Mouse (Mus musculus) limb, embryonic 14.5 days (tissue): ENCODE data around the gene Ash1l. TPM values are rescaled to one million over a fixed set of nuclear protein-coding genes. Genes with fewer than 3 reads are reported as not detected.

Experiments
- ATAC-seq: fragments of 200-750 bp; cut with Nextera tagmentation; 2 replicates; pipeline ENCODE4 v1.8.0; 2017; ENCODE audit warnings: low read depth, moderate number of reproducible peaks, moderate TSS enrichment; ENCODE audit not compliant: low FRiP score
- DNase-seq: peaks from one replicate; pipeline ENCODE4 v3.0.0-alpha.2; 2015; ENCODE audit warnings: low spot score
- H3K27ac ChIP-seq: fragments of 300-500 bp; sonication (generic); replicated peaks from 2 replicates; pipeline ENCODE4 v1.5.1; 2014; ENCODE audit warnings: low read depth, mild to moderate bottlenecking, low read length, moderate library complexity, mixed read lengths
- H3K27me3 ChIP-seq: fragments of 300-500 bp; sonication (generic); 2 replicates; pipeline ENCODE4 v1.6.1; 2014; ENCODE audit warnings: low read length, mixed read lengths; ENCODE audit not compliant: control insufficient read depth, insufficient read depth
- H3K36me3 ChIP-seq: fragments of 300-500 bp; sonication (generic); 2 replicates; pipeline ENCODE4 v1.6.1; 2014; ENCODE audit warnings: mild to moderate bottlenecking, low read length, moderate library complexity, mixed read lengths; ENCODE audit not compliant: control insufficient read depth, insufficient read depth
- H3K4me1 ChIP-seq: fragments of 300-500 bp; sonication (generic); 2 replicates; pipeline ENCODE4 v1.6.1; 2014; ENCODE audit warnings: antibody characterized with exemption, low read length, mixed read lengths; ENCODE audit not compliant: control insufficient read depth, insufficient read depth
- H3K4me2 ChIP-seq: fragments of 300-500 bp; sonication (generic); replicated peaks from 2 replicates; pipeline ENCODE4 v1.6.1; 2014; ENCODE audit warnings: low read depth, mild to moderate bottlenecking, low read length, moderate library complexity; ENCODE audit not compliant: severe bottlenecking
- H3K4me3 ChIP-seq: fragments of 300-500 bp; sonication (generic); replicated peaks from 2 replicates; pipeline ENCODE4 v1.5.1; 2014; ENCODE audit warnings: low read length
- H3K9ac ChIP-seq: fragments of 300-500 bp; sonication (generic); 2 replicates; pipeline ENCODE4 v1.6.1; 2014; ENCODE audit warnings: mild to moderate bottlenecking, low read depth, low read length, moderate library complexity; ENCODE audit not compliant: severe bottlenecking
- H3K9me3 ChIP-seq: fragments of 300-500 bp; sonication (generic); 2 replicates; pipeline ENCODE4 v1.6.1; 2016; ENCODE audit warnings: low read length; ENCODE audit not compliant: control insufficient read depth
- POLR2A ChIP-seq: fragments of 200-500 bp; IDR thresholded peaks from 2 replicates; pipeline ENCODE4 v1.8.0; 2012; ENCODE audit warnings: inconsistent platforms, mild to moderate bottlenecking, moderate library complexity, borderline replicate concordance; ENCODE audit not compliant: insufficient read depth, insufficient read length; ENCODE audit errors: extremely low read depth
- WGBS: fragments of 180-500 bp; shearing (Covaris S2); extraction: QIAGEN DNeasy Blood & Tissue Kit; methylation state at CpG from one replicate; pipeline ENCODE4 v1.1.7; 2014; 5-methylcytosine and 5-hydroxymethylcytosine counted together
- polyA plus RNA-seq, 2 experiments: library from polyadenylated mRNA; depleted of rRNA in 1 of 2; stranded (reverse) in 1 of 2; unstranded in 1 of 2; fragments of >200 nt; fragmentation: Nextera tagmentation in 1 of 2; extraction: Ambion mirVana in 1 of 2; gene quantifications; 2 replicates each; pipeline versions ENCODE4 v1.2.1 to v1.2.3; 2012 to 2014

The Ash1l gene
- polyA plus RNA-seq, 2 experiments: 21.1 to 21.5 TPM

- TF ChIP-seq POLR2A: no peak
- DNase-seq (no peak), ATAC-seq (peak; percentile 13)
- WGBS: 1% methylated on average over 19 of the region's 19 CpGs
- Histone ChIP-seq H3K4me1 (peaks cover 8% of the 10 kb centered on the region), H3K9ac (peak overlapping the region; percentile 54), H3K9me3 (no peaks in the 10 kb centered on the region), H3K4me2 (peak overlapping the region; percentile 78), H3K4me3 (peak overlapping the region; percentile 68), H3K36me3 (peaks cover 40% of the 10 kb centered on the region), H3K27ac (peak overlapping the region; percentile 53; the same call in 1 of the 2 replicates), H3K27me3 (no peaks in the 10 kb centered on the region)
These were observed 151.0 kb downstream of the Ash1l start for GRCm38 (mm10) chr3:89101459-89101811.

- under 1% methylated on average over 26 of the region's 26 CpGs for WGBS
- peak within 1 kb of the TSS; percentile 53; the same call in 1 of the 2 replicates for H3K27ac ChIP-seq
- no peak for TF ChIP-seq POLR2A
- peaks cover 35% of the 10 kb centered on the region for H3K36me3 ChIP-seq
- peak; percentile 99 for DNase-seq
- peak within 1 kb of the TSS; percentile 68 for H3K4me3 ChIP-seq
- H3K9ac ChIP-seq: peak within 1 kb of the TSS; percentile 54
- no peaks in the 10 kb centered on the region for H3K27me3 ChIP-seq
- H3K4me1 ChIP-seq: peaks cover 8% of the 10 kb centered on the region
- no peaks in the 10 kb centered on the region for H3K9me3 ChIP-seq
- ATAC-seq: peak; percentile 99
- H3K4me2 ChIP-seq: peak within 1 kb of the TSS; percentile 78
These were observed 151.5 kb downstream of the Ash1l start, which contains the start of gene Fdps for GRCm38 (mm10) chr3:89101812-89102494. Fdps (minus strand) TSS chr3:89101959.

DNA sequence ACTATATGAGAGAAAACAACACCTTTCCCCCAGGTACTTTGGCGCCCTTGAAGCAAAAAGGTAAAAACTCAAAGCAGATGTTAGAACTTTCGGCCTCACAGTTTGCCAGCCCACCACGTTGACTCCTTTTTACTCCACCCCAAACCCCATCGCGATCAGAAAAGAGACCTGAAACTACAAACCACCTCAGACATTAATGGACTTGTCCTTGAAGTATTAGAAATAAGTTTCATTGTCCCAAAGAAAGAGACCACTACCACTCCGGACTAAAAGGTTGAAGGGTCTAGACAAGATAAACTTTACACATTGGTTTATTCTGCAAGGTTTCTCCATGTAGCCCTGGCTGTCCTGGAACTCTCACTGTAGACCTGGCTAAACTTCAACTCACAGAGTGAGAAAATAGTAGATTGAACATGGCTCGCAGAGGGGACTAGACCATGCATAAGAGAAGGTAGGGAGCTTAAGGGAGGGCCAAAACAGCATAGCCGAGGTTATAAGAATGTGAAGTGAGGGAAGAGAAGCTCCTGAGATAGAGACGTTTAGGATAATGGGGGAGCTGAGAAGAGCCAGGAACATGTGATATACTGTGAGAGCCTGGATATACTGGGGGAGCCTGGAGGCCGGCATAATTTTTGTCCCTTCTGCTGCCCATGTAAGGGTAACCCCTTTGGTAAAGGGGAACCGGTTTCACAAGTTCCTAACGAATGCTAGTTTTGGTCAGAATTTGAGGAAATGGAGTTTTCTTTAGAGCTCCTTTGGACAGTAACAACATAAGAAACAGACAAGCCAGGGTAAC is 152.3 kb downstream of the Ash1l start:
- peaks cover 8% of the 10 kb centered on the region for H3K4me1 ChIP-seq
- H3K9me3 ChIP-seq: no peaks in the 10 kb centered on the region
- no peak for TF ChIP-seq POLR2A
- ATAC-seq (no peak), DNase-seq (no peak)
- H3K27ac ChIP-seq: no peak overlapping the region
- H3K4me3 ChIP-seq: peak overlapping the region; percentile 68
- 54% methylated on average over 12 of the region's 12 CpGs for WGBS
- no peak overlapping the region for H3K9ac ChIP-seq
- no peaks in the 10 kb centered on the region for H3K27me3 ChIP-seq
- H3K36me3 ChIP-seq: peaks cover 28% of the 10 kb centered on the region
- H3K4me2 ChIP-seq: peak overlapping the region; percentile 78

DNA sequence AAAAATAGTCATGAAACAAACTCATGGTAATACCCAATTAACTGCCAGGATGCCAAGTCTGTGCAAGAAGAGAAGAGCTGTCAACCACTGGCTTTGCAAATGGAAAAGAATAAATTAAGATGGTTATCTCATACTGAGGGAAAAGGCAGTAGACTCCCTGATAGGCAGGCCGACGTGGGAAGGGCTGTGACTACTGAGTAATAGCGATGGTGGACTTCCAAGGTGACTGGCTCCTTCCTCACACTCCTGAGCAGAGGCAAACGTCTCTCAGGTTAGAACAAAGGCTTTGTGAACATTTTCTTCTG is 152.8 kb downstream of the Ash1l start:
- no peak overlapping the region for H3K9ac ChIP-seq
- no peak overlapping the region for H3K4me3 ChIP-seq
- no peaks in the 10 kb centered on the region for H3K27me3 ChIP-seq
- H3K27ac ChIP-seq: no peak overlapping the region
- no peaks in the 10 kb centered on the region for H3K9me3 ChIP-seq
- 76% methylated on average over 4 of the region's 4 CpGs for WGBS
- DNase-seq: no peak
- H3K4me1 ChIP-seq: peaks cover 8% of the 10 kb centered on the region
- H3K36me3 ChIP-seq: peaks cover 22% of the 10 kb centered on the region
- no peak overlapping the region for H3K4me2 ChIP-seq
- no peak for ATAC-seq
- TF ChIP-seq POLR2A: no peak

- no peak for ATAC-seq
- no peaks in the 10 kb centered on the region for H3K9me3 ChIP-seq
- no peak overlapping the region for H3K27ac ChIP-seq
- H3K4me1 ChIP-seq: 0 out of 2 replicates have a peak, but pooled peaks cover 3% of the 10 kb centered on the region
- H3K4me3 ChIP-seq: no peak overlapping the region
- no peak overlapping the region for H3K4me2 ChIP-seq
- TF ChIP-seq POLR2A: no peak
- no peaks in the 10 kb centered on the region for H3K36me3 ChIP-seq
- no peak for DNase-seq
- no peaks in the 10 kb centered on the region for H3K27me3 ChIP-seq
- H3K9ac ChIP-seq: no peak overlapping the region
These were observed 156.5 kb downstream of the Ash1l start for GRCm38 (mm10) chr3:89106881-89107280.
